Mouse (Mus musculus) forebrain, embryonic 13.5 days (tissue): ENCODE measurements around the gene Hectd4. TPM values are rescaled to one million over a fixed set of nuclear protein-coding genes. Genes with fewer than 3 reads are reported as not detected.
A peak's percentile ranks its signal among the peaks of the same experiment; 100 is the strongest.

Experiments
- ATAC-seq: fragments of 200-750 bp; cut with Nextera tagmentation; 2 replicates; pipeline ENCODE4 v1.8.0; 2017
- H3K27ac ChIP-seq: fragments of 300-500 bp; sonication (generic); 2 replicates; pipeline ENCODE4 v1.5.1; 2015; ENCODE audit warnings: inconsistent platforms, mild to moderate bottlenecking, moderate library complexity
- H3K27me3 ChIP-seq: fragments of 300-500 bp; sonication (generic); 2 replicates; pipeline ENCODE4 v1.6.1; 2015; ENCODE audit warnings: mild to moderate bottlenecking, inconsistent platforms
- H3K36me3 ChIP-seq: fragments of 300-500 bp; sonication (generic); 2 replicates; pipeline ENCODE4 v1.6.1; 2015; ENCODE audit warnings: mild to moderate bottlenecking, inconsistent platforms; ENCODE audit not compliant: poor library complexity, severe bottlenecking
- H3K4me1 ChIP-seq: fragments of 300-500 bp; sonication (generic); 2 replicates; pipeline ENCODE4 v1.6.1; 2015; ENCODE audit warnings: inconsistent platforms
- H3K4me2 ChIP-seq: fragments of 300-500 bp; sonication (generic); 2 replicates; pipeline ENCODE4 v1.6.1; 2015; ENCODE audit warnings: inconsistent platforms, mild to moderate bottlenecking, moderate library complexity
- H3K4me3 ChIP-seq: fragments of 300-500 bp; sonication (generic); 2 replicates; pipeline ENCODE4 v1.5.1; 2015; ENCODE audit warnings: mild to moderate bottlenecking, inconsistent platforms
- H3K9ac ChIP-seq: fragments of 300-500 bp; sonication (generic); 2 replicates; pipeline ENCODE4 v1.6.1; 2015; ENCODE audit warnings: mild to moderate bottlenecking, inconsistent platforms
- H3K9me3 ChIP-seq: fragments of 300-500 bp; sonication (generic); replicated peaks from 2 replicates; pipeline ENCODE4 v1.6.1; 2016; ENCODE audit warnings: inconsistent platforms
- WGBS: fragments of 180-500 bp; shearing (Covaris S2); methylation state at CpG from one replicate; pipeline ENCODE4 v1.1.7; 2015; 5-methylcytosine and 5-hydroxymethylcytosine counted together
- polyA plus RNA-seq: library from polyadenylated mRNA; unstranded; fragments of >200 nt; fragmentation: Nextera tagmentation; extraction: Ambion mirVana; gene quantifications from 2 replicates; pipeline ENCODE4 v1.2.1, GENCODE M21; 2015

Gene Hectd4
- polyA plus RNA-seq, 1 experiment from 2014 or later, result 12.6 TPM

DNA sequence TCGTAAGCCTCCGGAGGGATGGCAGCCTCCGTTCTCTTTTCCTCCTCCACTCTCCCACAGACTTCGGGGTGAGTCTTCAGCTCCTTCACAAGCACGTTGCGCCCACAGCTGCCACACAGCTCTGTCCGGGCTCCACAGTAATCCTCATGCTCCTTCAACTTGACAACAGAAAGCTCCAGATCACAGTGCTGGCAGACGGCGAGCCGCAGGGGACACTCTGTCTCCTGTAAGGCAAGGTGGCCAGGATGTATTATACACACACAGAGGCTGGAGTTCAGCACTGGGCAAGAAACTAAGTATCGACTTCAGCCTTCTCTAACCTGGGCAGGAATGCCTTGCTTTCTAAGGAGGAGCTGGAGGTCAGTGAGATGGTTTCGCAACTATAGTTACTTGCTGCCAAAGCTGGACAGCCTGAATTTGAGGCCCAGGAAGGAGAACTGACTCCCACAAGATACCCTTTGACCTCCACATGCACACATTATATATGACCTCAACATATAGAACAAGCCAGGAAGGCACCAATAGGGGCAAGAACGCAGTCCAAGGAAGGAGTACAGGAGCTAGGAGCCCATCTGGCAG lies 158.7 kb downstream of the Hectd4 start:
- H3K4me3 ChIP-seq, result no peak overlapping the region
- WGBS, result 92% methylated on average over 13 of the region's 13 CpGs
- ATAC-seq, result no peak
- H3K4me1 ChIP-seq, result peaks cover 10% of the 10 kb centered on the region
- H3K36me3 ChIP-seq, result peaks cover 82% of the 10 kb centered on the region
- H3K9me3 ChIP-seq, result 0 out of 2 replicates have a peak, but pooled peaks cover 6% of the 10 kb centered on the region
- H3K9ac ChIP-seq, result no peak overlapping the region
- H3K27me3 ChIP-seq, result no peaks in the 10 kb centered on the region
- H3K4me2 ChIP-seq, result no peak overlapping the region
- H3K27ac ChIP-seq, result no peak overlapping the region

DNA sequence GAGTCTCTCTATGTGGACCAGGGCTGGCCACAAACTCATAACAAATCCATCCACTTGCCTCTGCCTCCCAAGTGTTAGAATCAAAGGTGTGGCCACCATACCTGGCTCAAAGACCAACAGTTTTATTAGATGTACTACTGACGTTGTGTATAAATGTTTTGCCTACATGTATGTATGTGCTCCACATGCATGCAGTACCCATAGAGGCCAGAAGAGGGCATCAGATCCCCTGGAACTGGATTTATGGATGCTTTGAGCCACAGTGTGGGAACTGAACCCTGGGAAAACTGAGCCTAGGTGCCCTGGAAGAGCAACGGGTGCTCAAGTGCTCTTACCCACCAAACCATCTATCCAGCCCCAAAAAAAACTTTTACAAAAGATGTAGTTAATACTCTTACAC lies 160.7 kb downstream of the Hectd4 start:
- no peaks in the 10 kb centered on the region for H3K27me3 ChIP-seq
- peaks cover 66% of the 10 kb centered on the region for H3K36me3 ChIP-seq
- WGBS, result 95% methylated on average over 2 of the region's 2 CpGs
- H3K9me3 ChIP-seq, result 0 out of 2 replicates have a peak, but pooled peaks cover 6% of the 10 kb centered on the region
- no peak overlapping the region for H3K4me2 ChIP-seq
- H3K4me1 ChIP-seq, result peaks cover 20% of the 10 kb centered on the region
- ATAC-seq, result no peak
- no peak overlapping the region for H3K4me3 ChIP-seq
- H3K27ac ChIP-seq, result no peak overlapping the region
- no peak overlapping the region for H3K9ac ChIP-seq

GRCm38 (mm10) chr5:121383857-121384756 lies 164.1 kb downstream of the Hectd4 start:
- no peak for ATAC-seq
- 39% methylated on average over 10 of the region's 10 CpGs for WGBS
- Histone ChIP-seq H3K27ac (0 out of 2 replicates have a peak overlapping the region, but pooled peaks have one; percentile 81), H3K9me3 (0 out of 2 replicates have a peak, but pooled peaks cover 6% of the 10 kb centered on the region), H3K27me3 (peaks cover 6% of the 10 kb centered on the region), H3K9ac (peak overlapping the region; percentile 87), H3K4me3 (peak overlapping the region; percentile 77), H3K36me3 (peaks cover 38% of the 10 kb centered on the region), H3K4me2 (peak overlapping the region; percentile 74), H3K4me1 (peaks cover 20% of the 10 kb centered on the region)

DNA sequence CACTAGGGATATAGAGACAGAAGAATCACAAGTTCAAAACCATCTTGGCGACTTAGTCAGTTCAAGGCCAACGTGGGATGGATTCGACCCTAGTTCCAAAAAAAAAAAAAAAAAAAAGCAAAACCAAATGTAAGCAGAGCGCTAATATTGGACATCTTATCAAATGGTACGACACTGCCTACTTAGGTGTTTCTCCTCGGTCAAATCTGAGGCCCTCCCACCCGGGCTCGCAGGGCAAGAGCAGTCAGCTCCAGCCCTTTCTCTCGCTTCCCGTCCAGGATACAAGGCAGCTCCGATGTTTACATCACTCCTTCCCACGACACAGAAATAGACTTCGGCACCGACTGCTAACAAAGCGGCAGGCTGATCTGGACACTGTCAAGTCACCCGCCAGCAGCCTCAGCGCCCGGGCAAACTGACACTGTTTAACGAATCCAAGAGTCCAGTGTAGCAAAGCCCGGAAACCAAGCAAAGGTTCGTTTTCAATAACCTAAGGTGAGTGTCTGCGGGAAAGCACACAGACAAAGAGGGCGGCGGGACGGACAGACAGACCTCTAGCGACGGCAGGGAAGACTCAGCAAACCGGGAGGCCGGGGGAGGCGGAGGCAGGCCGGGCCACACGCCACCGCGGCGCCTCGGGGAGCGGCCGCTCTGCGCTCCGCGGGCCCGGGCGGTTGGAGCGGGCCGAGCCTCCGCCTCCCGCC lies 164.9 kb downstream of the Hectd4 start:
- Histone ChIP-seq H3K36me3 (peaks cover 30% of the 10 kb centered on the region), H3K4me2 (peak overlapping the region; percentile 74), H3K4me1 (peaks cover 20% of the 10 kb centered on the region), H3K9me3 (0 out of 2 replicates have a peak, but pooled peaks cover 6% of the 10 kb centered on the region), H3K4me3 (peak overlapping the region; percentile 77), H3K9ac (peak overlapping the region; percentile 87), H3K27me3 (peaks cover 6% of the 10 kb centered on the region), H3K27ac (peak overlapping the region; percentile 81)
- ATAC-seq, result peak; percentile 79
- WGBS, result 2% methylated on average over 42 of the region's 47 CpGs

GRCm38 (mm10) chr5:121385461-121386119 lies 165.6 kb downstream of the Hectd4 start, which contains the start of gene Trafd1:
TSS of gene Trafd1 (minus strand) at chr5:121385632.
- Histone ChIP-seq H3K4me2 (peak within 1 kb of the TSS; percentile 74), H3K27me3 (peaks cover 6% of the 10 kb centered on the region), H3K36me3 (peaks cover 24% of the 10 kb centered on the region), H3K4me1 (peaks cover 20% of the 10 kb centered on the region), H3K27ac (peak within 1 kb of the TSS; percentile 81), H3K9me3 (0 out of 2 replicates have a peak, but pooled peaks cover 6% of the 10 kb centered on the region), H3K9ac (peak within 1 kb of the TSS; percentile 87), H3K4me3 (peak within 1 kb of the TSS; percentile 77)
- WGBS, result under 1% methylated on average over 29 of the region's 45 CpGs
- peak; percentile 98 for ATAC-seq

- Histone ChIP-seq H3K27me3 (peaks cover 6% of the 10 kb centered on the region), H3K4me2 (peak overlapping the region; percentile 74), H3K36me3 (peaks cover 16% of the 10 kb centered on the region), H3K27ac (no peak overlapping the region), H3K4me3 (peak overlapping the region; percentile 77), H3K4me1 (peaks cover 20% of the 10 kb centered on the region), H3K9me3 (no peaks in the 10 kb centered on the region), H3K9ac (peak overlapping the region; percentile 87; the same call in 1 of the 2 replicates)
- no peak for ATAC-seq
- WGBS, result 34% methylated on average over 22 of the region's 22 CpGs
These were observed 166.3 kb downstream of the Hectd4 start for GRCm38 (mm10) chr5:121386120-121386909.

DNA sequence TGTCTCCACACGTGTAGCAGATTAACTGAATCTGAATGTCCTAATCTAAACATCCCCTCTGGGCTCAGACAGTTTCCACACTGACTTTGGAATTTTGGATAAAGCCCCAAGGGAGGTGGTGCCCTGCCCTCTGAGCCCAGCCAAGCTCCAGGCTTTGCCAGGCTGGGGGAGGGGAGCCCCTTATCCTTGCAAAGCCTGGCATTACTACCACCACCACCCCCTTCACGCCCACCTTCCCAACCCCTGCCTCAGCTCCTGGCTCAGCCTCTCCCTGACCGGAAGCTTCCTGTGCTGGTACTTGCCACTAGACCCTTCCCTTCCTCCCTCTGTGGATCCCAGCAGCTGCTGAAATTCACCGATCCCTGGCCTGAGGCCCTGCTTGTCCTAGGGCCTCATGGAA lies 167.1 kb downstream of the Hectd4 start:
- peaks cover 6% of the 10 kb centered on the region for H3K27me3 ChIP-seq
- no peak overlapping the region for H3K4me2 ChIP-seq
- H3K4me3 ChIP-seq, result no peak overlapping the region
- H3K36me3 ChIP-seq, result peaks cover 8% of the 10 kb centered on the region; the same call in 1 of the 2 replicates
- no peaks in the 10 kb centered on the region for H3K9me3 ChIP-seq
- H3K4me1 ChIP-seq, result peaks cover 20% of the 10 kb centered on the region
- H3K9ac ChIP-seq, result no peak overlapping the region
- ATAC-seq, result no peak
- WGBS, result 72% methylated on average over 4 of the region's 4 CpGs
- no peak overlapping the region for H3K27ac ChIP-seq

DNA sequence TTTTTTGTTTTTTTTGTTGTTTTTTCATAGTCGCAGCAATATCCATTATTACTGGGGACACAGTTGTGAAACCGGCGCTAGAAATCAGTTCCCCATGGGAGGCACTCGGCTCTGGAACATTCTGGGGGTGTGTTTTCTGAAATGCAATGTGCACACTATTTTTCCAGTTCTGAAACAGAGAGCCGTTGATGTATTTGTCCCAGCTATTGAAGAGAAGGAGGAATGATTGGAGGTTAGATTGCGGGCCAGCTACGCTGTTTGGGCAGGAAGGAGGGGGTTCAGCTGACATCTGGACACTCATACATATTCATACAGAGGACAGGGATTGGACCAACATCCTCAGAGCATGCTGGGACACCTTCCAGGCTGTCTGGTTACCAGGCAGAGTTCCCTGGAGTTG lies 169.1 kb downstream of the Hectd4 start:
- Histone ChIP-seq H3K4me1 (peaks cover 7% of the 10 kb centered on the region), H3K9me3 (no peaks in the 10 kb centered on the region), H3K36me3 (no peaks in the 10 kb centered on the region), H3K9ac (no peak overlapping the region; the same call in 1 of the 2 replicates), H3K27ac (0 out of 2 replicates have a peak overlapping the region, but pooled peaks have one; percentile 21), H3K27me3 (peaks cover 6% of the 10 kb centered on the region), H3K4me3 (no peak overlapping the region), H3K4me2 (no peak overlapping the region)
- 60% methylated on average over 7 of the region's 7 CpGs for WGBS
- no peak for ATAC-seq

GRCm38 (mm10) chr5:121389691-121390090 lies 169.7 kb downstream of the Hectd4 start:
- H3K4me2 ChIP-seq, result no peak overlapping the region
- peaks cover 6% of the 10 kb centered on the region for H3K27me3 ChIP-seq
- H3K36me3 ChIP-seq, result no peaks in the 10 kb centered on the region
- no peak overlapping the region for H3K9ac ChIP-seq
- ATAC-seq, result no peak
- no peak overlapping the region for H3K27ac ChIP-seq
- no peak overlapping the region for H3K4me3 ChIP-seq
- H3K9me3 ChIP-seq, result no peaks in the 10 kb centered on the region
- peaks cover under 1% of the 10 kb centered on the region; the same call in 1 of the 2 replicates for H3K4me1 ChIP-seq

- no peak for ATAC-seq
- Histone ChIP-seq H3K27me3 (no peaks in the 10 kb centered on the region), H3K36me3 (no peaks in the 10 kb centered on the region), H3K4me1 (0 out of 2 replicates have a peak, but pooled peaks cover 6% of the 10 kb centered on the region), H3K9me3 (no peaks in the 10 kb centered on the region), H3K27ac (no peak overlapping the region), H3K4me3 (no peak overlapping the region), H3K9ac (no peak overlapping the region), H3K4me2 (no peak overlapping the region)
- 57% methylated on average over 16 of the region's 16 CpGs for WGBS
These were observed 172.8 kb downstream of the Hectd4 start for GRCm38 (mm10) chr5:121392667-121393380.
